Comparison of ENCODE assay signal across 22 mouse cellular contexts in genomic region chr4:138840726-138841125, GRCm38 (mm10). TPM values are rescaled to one million over a fixed set of nuclear protein-coding genes. Genes with fewer than 3 reads are reported as not detected.
"Had no signal": no experiment of that assay in that cellular context is flagged by ENCODE, and none has a peak within 500 bp of the region (broad histone marks: within the 10 kb centered on the region; RNA-seq: fewer than 3 reads in every experiment).

No protein-coding gene starts in this region.

- H3K27ac ChIP-seq: lung, embryonic 15.5 days; macrophage; midbrain, embryonic 13.5 days; midbrain, embryonic 15.5 days; neural tube, embryonic 12.5 days; stomach, embryonic 15.5 days had no signal

- ATAC-seq: midbrain, embryonic 13.5 days; midbrain, embryonic 15.5 days had no signal

- H3K27me3 ChIP-seq: lung, embryonic 15.5 days; midbrain, embryonic 13.5 days; midbrain, embryonic 15.5 days; neural tube, embryonic 12.5 days; stomach, embryonic 15.5 days had no signal

- H3K4me2 ChIP-seq: lung, embryonic 15.5 days; midbrain, embryonic 11.5 days; midbrain, embryonic 13.5 days; midbrain, embryonic 15.5 days; neural tube, embryonic 12.5 days; stomach, embryonic 15.5 days had no signal

- H3K4me1 ChIP-seq: lung, embryonic 15.5 days; megakaryocyte, embryonic 14.5 days; midbrain, embryonic 13.5 days; midbrain, embryonic 15.5 days; neural tube, embryonic 12.5 days; stomach, embryonic 15.5 days had no signal

- H3K9ac ChIP-seq: lung, embryonic 15.5 days; midbrain, embryonic 13.5 days; midbrain, embryonic 15.5 days; neural tube, embryonic 12.5 days; stomach, embryonic 15.5 days had no signal

- H3K4me3 ChIP-seq: lung, embryonic 15.5 days; megakaryocyte, embryonic 14.5 days; midbrain, embryonic 13.5 days; midbrain, embryonic 15.5 days; neural tube, embryonic 12.5 days; stomach, embryonic 15.5 days had no signal

- H3K36me3 ChIP-seq: lung, embryonic 15.5 days; midbrain, embryonic 13.5 days; midbrain, embryonic 15.5 days; neural tube, embryonic 12.5 days; stomach, embryonic 15.5 days had no signal

- H3K9me3 ChIP-seq: midbrain, embryonic 15.5 days; stomach, embryonic 15.5 days had no signal

- DNase-seq: lung, adult 2 months; lung, postnatal 36 days; thymus, adult 2 months; thymus, postnatal 25 days; thymus, postnatal 4 days had no signal

RNA-seq across cellular contexts. Expression of gene Pla2g5, which starts 22.6 kb away (rescaled TPM):
- total RNA-seq: megakaryocyte progenitor cell, adult 5-6 weeks; monocyte, adult 5-6 weeks; neutrophil, adult 5-6 weeks had no signal
- polyA plus RNA-seq: lung, postnatal 0 days; midbrain, embryonic 11.5 days; neural tube, embryonic 12.5 days had no signal

RNA-seq across cellular contexts. Expression of gene Gm13030, which starts 33.0 kb away (rescaled TPM):
- total RNA-seq: megakaryocyte progenitor cell, adult 5-6 weeks; midbrain, postnatal 0 days; monocyte, adult 5-6 weeks; neutrophil, adult 5-6 weeks had no signal
- polyA plus RNA-seq: lung, adult 2 months; lung, embryonic 15.5 days; lung, postnatal 0 days; macrophage; midbrain, embryonic 11.5 days; midbrain, embryonic 13.5 days; midbrain, embryonic 15.5 days; midbrain, postnatal 0 days; neural tube, embryonic 12.5 days; neural tube, embryonic 14.5 days; spleen, adult 2 months; stomach, embryonic 15.5 days; testis, adult 2 months; thymus, adult 2 months; urinary bladder, adult 2 months had no signal

RNA-seq across cellular contexts. Expression of gene Pla2g2e, which starts 37.0 kb away (rescaled TPM):
- total RNA-seq: megakaryocyte progenitor cell, adult 5-6 weeks; midbrain, postnatal 0 days; monocyte, adult 5-6 weeks; neutrophil, adult 5-6 weeks had no signal
- polyA plus RNA-seq: lung, embryonic 15.5 days; lung, postnatal 0 days; midbrain, embryonic 11.5 days; midbrain, embryonic 13.5 days; midbrain, embryonic 15.5 days; midbrain, postnatal 0 days; neural tube, embryonic 12.5 days; neural tube, embryonic 14.5 days; stomach, embryonic 15.5 days; testis, adult 2 months had no signal
